Mouse (Mus musculus): ENCODE data around the gene Atp2a3.

DNA sequence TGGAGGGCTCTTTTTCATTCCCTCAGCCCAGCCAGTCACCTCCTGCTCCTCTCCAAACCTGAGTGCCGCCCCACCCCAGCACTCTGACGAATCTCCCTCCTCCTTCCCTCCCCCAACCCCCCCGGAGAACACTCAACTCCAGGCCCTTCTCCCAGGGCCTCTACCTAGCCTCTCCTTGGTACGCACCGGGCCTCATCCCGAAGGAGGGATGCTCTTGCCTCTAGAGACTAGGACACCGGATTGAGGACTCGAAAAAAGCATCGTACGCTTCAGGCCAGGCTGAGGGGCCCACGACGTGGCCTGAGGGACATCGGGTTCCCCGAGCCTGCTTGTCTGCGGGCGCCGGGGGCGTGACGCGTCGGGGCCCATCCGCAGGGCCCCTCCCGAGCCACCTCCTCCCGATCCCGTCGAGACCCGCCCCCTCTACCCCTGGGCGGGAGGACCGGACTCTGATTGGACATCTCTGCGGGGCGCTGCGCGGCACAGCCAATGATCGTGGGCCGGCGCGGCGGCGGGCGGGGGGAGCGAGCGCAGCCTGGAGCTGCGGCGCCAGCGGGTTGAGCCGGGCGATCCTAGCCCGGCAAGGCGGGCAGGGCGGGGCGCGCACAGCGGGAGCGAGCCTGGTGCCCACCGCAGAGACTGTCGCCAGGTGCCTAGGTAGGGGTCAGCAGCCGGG lies 57.6 kb downstream of the Atp2a3 start, which contains the start of gene Camkk1:
- TF ChIP-seq CTCF (IDR thresholded peaks at IDR 0.05) (no peak), EP300 (IDR thresholded peaks at IDR 0.05) (no peak)
